Mouse (Mus musculus): ENCODE results near the gene Ctrb1.

Gene Ctrb1

DNA sequence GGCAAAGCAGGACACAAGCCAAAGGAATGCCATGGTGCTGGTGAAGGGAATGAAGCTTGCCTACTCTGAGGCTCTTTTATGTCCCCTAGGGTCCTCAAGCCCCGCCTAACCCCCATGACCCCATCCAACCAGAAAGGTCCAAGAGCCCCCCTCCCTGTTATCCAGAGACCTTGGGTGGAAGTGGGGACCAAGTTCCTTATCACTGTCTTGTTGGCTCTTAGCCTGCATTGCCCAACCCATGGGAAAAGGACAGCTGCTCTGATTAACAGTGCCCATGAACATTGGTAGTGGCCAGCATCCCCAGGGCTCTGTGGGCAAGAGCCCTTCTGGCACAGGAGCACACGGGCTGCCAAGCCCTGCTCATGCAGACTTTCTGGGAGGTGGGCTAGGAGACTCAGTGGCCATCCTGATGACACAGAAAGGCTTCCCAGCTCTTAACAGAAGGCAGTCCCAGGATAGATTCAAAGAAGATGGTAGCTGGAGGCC, at the start of gene Ctrb1:
Gene Ctrb1 (minus strand): TSS at position 51 of the 486 bp plus-strand sequence.
- no peak for DNase-seq

DNA sequence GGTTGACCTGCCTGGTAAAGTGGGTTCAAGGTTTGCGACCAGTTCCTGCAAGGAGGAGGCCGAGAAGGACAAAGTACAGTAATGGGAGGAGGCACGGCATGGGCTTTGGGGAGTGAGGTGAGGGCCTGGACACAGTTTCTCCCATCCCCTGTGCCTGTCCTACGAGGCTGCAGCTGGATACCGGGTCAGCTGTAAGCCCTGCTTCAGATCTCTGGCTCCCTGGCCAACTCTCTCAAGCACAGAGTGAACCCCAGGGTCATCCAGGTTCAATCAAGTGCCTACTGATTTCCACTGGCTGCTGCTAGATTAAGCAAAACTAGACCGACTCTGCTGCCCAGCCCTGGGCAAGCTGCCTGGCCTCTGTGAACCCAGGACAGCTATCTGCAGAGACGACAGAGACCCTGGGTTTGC, 49.5 kb upstream of the Ctrb1 start:
- no peak for DNase-seq

GRCm38 (mm10) chr8:111739604-111740003, 48.8 kb upstream of the Ctrb1 start:
- DNase-seq = no peak

DNA sequence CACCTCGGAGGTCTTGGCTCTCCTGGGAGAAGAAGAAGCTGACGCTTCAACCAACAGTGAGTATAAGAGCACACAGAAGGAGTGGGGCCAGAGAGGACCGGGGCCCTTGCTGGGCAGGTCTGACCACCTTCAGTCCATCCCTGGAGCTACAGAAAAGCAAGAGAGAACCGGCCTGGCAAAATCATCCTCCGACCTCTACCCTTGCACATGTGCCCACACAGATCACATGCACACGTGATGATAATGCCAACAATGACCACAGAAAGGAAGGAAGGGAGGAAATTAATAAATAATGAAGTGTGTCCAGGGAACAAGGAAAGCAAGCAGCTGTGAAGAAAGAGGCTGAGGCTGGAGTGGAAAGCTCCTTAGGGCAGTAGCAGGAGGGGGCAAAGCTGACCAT, 48.1 kb upstream of the Ctrb1 start:
- DNase-seq = no peak

DNA sequence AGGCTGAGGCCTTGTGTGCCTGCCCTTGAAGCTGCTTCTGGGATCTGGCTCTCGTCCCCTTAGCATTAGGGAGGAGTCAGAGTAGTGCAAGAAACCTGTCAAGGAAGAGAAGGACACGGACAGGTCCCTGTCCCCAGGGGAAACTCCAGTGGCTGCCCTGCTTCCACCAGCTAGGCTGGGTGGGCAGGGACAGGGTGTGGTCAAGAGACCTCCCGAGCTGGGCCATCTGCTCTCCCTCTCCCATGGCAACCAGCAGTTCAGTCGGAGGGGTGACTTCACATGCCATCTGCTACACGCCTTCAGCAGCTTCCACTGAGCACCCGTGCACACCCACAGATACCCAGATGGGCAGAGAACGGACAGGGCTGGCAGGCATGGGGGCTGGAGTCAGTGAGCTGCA, 45.5 kb upstream of the Ctrb1 start:
- no peak for DNase-seq

GRCm38 (mm10) chr8:111735791-111736190, 45.0 kb upstream of the Ctrb1 start:
- DNase-seq = no peak

DNA sequence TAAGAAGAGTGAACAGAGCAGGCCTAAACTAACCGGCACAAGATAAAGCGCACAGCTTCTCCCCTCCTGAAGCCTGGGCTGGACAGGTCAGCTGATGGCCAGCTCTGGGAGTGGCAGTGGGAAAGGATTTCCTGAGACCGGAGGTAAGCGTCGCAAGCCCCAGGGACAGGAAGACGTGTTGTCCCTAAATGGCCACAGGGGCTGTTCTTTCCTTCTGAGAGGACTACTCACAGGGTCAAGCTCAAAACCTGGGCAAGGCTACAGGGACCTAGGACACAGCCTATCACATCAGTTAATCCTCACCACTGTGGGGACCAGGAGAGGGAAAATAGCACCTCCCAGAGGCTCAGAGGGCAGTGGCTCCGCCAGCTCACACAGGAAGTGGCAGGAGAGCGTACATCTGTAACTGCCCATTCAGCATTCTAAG, 44.5 kb upstream of the Ctrb1 start:
- DNase-seq = no peak

GRCm38 (mm10) chr8:111734244-111734960, 43.6 kb upstream of the Ctrb1 start:
- no peak for DNase-seq

DNA sequence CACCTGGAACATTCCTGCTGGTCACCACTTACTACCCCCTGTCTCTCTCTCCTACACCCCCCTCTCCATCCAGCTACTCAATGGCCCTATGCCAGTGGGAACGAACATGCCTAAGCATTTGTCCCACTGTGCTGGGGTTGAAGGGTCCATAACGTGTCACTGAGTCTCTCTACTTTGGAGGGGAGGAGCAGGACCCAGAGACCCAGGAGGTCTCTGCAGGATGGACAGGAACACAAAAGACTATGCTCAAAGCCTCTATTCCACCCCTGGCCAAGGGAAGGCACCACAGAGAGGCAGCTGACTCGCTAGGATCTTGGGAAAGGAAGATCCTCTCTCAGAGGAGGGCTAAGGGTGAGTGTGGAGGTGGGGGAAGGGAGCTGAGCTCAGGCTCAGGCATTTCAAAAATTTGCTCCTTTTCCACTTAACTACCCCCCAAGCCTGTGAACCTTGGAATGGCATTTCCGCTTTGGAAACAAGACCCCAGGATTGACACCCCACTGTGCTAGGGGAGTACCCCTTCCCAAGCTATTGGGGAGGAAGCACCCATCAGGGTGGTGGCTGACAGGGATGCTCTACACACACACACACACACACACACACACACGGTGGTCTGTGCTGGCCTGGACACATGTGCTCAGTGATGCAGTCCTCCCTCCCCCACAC, 42.9 kb upstream of the Ctrb1 start:
- no peak for DNase-seq

DNA sequence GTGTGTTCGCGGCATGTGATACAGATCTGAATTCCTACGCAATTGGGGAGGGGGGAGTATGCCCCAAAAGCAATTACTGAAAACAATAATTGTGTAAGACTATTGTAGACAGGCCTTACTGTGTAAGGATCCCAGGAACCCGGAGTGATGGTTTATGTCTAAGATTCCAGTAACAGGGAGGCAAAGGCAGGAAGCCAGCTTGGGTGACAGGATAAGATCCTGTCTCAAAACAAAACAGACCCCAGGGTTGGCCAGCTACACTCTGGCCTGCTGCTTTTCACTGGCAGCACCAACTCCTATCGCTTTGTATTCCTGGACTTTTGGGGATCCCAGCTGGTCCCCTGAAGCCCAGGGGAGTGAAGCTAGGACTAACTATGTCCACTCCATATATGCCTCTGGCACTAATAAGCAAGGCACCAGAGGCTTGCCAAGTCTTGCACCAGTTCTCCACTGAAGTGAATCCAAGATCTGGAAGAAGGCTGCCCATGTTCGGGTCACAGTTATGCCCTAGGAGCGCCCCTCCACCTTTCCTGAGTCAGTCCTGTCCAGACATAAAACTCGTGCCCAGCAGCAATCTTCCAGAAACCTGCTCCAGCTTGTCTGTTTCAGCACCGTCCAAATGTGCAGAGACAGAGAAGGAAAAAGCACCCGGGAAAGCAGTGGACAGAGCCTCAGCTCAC, 41.7 kb upstream of the Ctrb1 start:
- DNase-seq = no peak

GRCm38 (mm10) chr8:111732004-111732403, 41.2 kb upstream of the Ctrb1 start:
- DNase-seq = peak; percentile 74 to 77

GRCm38 (mm10) chr8:111731231-111731977, 40.6 kb upstream of the Ctrb1 start:
- no peak for DNase-seq

DNA sequence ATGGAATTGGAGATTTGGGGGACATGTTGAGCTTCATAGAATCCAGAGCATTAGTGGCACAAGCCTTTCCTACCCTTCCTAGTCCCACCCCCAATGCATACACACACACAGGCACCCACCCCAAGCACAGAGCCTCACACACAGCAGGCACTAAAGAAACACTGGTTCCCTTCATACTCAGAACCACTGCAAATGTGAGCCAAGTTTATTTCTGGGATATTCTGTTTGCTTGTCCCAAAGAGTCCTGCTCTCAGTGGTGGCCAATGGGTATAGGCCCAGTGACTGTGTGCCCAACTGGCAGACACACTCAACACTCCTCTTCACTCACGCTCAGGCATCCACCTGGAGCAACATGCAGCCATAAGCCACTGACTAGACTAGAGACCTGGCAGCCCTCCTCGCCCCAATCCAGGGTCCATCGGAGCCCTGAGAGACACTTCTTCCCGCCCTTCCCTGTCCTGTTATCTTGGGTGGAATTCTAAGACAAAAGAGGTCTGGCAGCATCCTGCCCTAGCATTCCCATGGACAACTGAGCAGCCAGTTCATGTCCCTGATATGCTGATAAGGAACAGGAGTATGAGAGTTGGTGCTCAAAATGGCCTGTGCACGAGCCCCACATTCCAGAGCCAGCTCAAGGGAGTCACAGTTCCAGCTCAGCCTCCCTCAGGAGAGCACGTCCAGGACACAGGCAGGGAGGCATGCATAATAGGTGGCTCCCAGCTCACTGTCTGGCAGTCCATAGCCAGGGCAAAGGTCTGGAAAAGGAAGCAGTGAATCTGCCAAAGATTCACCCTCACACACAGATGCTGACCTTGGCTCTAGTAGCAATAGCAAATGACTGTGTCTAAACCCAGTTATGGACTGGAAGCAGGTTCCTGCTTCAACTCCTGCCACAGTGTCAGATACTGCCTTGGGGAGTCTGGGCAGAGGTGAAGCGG, 38.7 kb upstream of the Ctrb1 start:
- no peak for DNase-seq

GRCm38 (mm10) chr8:111728481-111728880, 37.7 kb upstream of the Ctrb1 start:
- no peak for DNase-seq

- no peak for DNase-seq
These were observed 36.7 kb upstream of the Ctrb1 start for GRCm38 (mm10) chr8:111727553-111727952.

DNA sequence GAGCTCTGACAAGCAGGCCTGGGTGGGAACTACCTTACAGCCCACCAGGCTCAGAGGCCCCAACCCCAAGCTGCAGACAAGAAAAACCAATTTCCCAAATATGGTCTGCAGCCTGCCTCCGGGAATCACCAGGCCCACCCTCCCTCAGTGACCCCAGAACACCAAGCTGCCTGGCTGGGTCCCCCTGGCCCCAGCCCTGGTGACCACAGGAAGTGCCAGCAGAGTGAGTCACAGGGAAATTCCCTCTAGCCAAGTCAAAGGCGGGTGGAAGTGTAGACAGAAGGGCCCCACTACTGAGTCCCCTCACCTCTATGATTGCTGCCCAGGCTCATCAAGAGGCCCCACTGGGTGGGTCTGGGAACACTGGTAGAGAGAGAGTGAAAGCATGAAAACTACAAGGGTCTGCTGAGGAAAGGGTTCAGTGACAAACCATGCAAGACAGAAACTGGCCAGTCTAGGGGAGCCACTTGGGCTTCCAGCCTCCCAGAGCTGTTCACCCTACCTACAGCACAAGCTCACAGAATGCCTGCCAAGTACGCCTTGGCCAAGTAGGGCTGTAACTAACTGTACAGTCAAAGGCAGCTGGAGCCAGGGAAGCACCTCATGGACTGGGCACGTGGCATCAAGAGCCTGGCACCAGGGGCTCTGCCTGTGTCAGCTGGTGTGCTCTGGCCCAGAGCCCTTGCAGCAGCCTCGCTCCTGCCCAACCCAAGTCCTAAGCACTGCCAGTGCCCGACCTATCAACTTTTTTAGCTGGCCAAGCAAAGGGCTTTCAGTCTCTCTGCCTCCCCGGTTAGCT, 35.5 kb upstream of the Ctrb1 start:
- DNase-seq = no peak

- no peak for DNase-seq
These were observed 34.5 kb upstream of the Ctrb1 start for GRCm38 (mm10) chr8:111725341-111725740.

- DNase-seq = no peak
These were observed 29.3 kb upstream of the Ctrb1 start for GRCm38 (mm10) chr8:111720115-111720544.

- no peak for DNase-seq
These were observed 28.1 kb upstream of the Ctrb1 start for GRCm38 (mm10) chr8:111718937-111719336.

GRCm38 (mm10) chr8:111717866-111718265, 27.1 kb upstream of the Ctrb1 start:
- no peak for DNase-seq

- no peak for DNase-seq
These were observed 26.6 kb upstream of the Ctrb1 start for GRCm38 (mm10) chr8:111717488-111717792.

All from thymus, postnatal 36 days (tissue).